Mouse (Mus musculus) embryonic facial prominence, embryonic 13.5 days (tissue): ENCODE measurements around the gene Clic1. TPM values are rescaled to one million over a fixed set of nuclear protein-coding genes. Genes with fewer than 3 reads are reported as not detected.

Experiments used
- ATAC-seq: fragments of 200-750 bp; cut with Nextera tagmentation; 2 replicates; pipeline ENCODE4 v1.8.0; 2017; ENCODE audit warnings: low read depth; ENCODE audit not compliant: insufficient number of reproducible peaks, insufficient read depth, low FRiP score, low TSS enrichment
- H3K27ac ChIP-seq: fragments of 300-500 bp; sonication (generic); 2 replicates; pipeline ENCODE4 v1.5.1; 2015; ENCODE audit warnings: moderate library complexity, mild to moderate bottlenecking, inconsistent platforms
- H3K27me3 ChIP-seq: fragments of 300-500 bp; sonication (generic); 2 replicates; pipeline ENCODE4 v1.6.1; 2015; ENCODE audit warnings: mild to moderate bottlenecking, inconsistent platforms
- H3K36me3 ChIP-seq: fragments of 300-500 bp; sonication (generic); 2 replicates; pipeline ENCODE4 v1.6.1; 2015; ENCODE audit warnings: mild to moderate bottlenecking, inconsistent platforms
- H3K4me1 ChIP-seq: fragments of 300-500 bp; sonication (generic); 2 replicates; pipeline ENCODE4 v1.6.1; 2015; ENCODE audit warnings: inconsistent platforms
- H3K4me2 ChIP-seq: fragments of 300-500 bp; sonication (generic); 2 replicates; pipeline ENCODE4 v1.6.1; 2015; ENCODE audit warnings: moderate library complexity, mild to moderate bottlenecking, inconsistent platforms
- H3K4me3 ChIP-seq: fragments of 300-500 bp; sonication (generic); 2 replicates; pipeline ENCODE4 v1.5.1; 2015; ENCODE audit warnings: mild to moderate bottlenecking, inconsistent platforms
- H3K9ac ChIP-seq: fragments of 300-500 bp; sonication (generic); 2 replicates; pipeline ENCODE4 v1.6.1; 2015; ENCODE audit warnings: mild to moderate bottlenecking, inconsistent platforms
- H3K9me3 ChIP-seq: fragments of 300-500 bp; sonication (generic); 2 replicates; pipeline ENCODE4 v1.6.1; 2016; ENCODE audit warnings: inconsistent platforms
- WGBS: fragments of 180-500 bp; shearing (Covaris S2); methylation state at CpG from one replicate; pipeline ENCODE4 v1.1.7; 2015; ENCODE audit warnings: mixed read lengths; 5-methylcytosine and 5-hydroxymethylcytosine counted together
- polyA plus RNA-seq: library from polyadenylated mRNA; unstranded; fragments of >200 nt; fragmentation: Nextera tagmentation; extraction: Ambion mirVana; gene quantifications from 2 replicates; pipeline ENCODE4 v1.2.1, GENCODE M21; 2015

Clic1 gene
- polyA plus RNA-seq, 1 experiment from 2014 or later, result 243 TPM

- H3K27ac ChIP-seq, result no peak overlapping the region
- H3K4me1 ChIP-seq, result peaks cover 10% of the 10 kb centered on the region
- H3K27me3 ChIP-seq, result no peaks in the 10 kb centered on the region
- 45% methylated on average over 2 of the region's 2 CpGs for WGBS
- no peak for ATAC-seq
- no peak overlapping the region for H3K9ac ChIP-seq
- peaks cover 17% of the 10 kb centered on the region for H3K36me3 ChIP-seq
- no peaks in the 10 kb centered on the region for H3K9me3 ChIP-seq
- H3K4me3 ChIP-seq, result no peak overlapping the region
- H3K4me2 ChIP-seq, result no peak overlapping the region
These were observed 38.4 kb downstream of the Clic1 start for GRCm38 (mm10) chr17:35088151-35088550.

- peak within 1 kb of the TSS; percentile 94 for H3K27ac ChIP-seq
- H3K4me1 ChIP-seq, result peaks cover 10% of the 10 kb centered on the region
- peaks cover 25% of the 10 kb centered on the region for H3K36me3 ChIP-seq
- H3K9ac ChIP-seq, result peak within 1 kb of the TSS; percentile 91
- H3K9me3 ChIP-seq, result no peaks in the 10 kb centered on the region
- peak; percentile 95 for ATAC-seq
- H3K4me2 ChIP-seq, result peak within 1 kb of the TSS; percentile 69
- 3% methylated on average over 67 of the region's 67 CpGs for WGBS
- no peaks in the 10 kb centered on the region for H3K27me3 ChIP-seq
- peak within 1 kb of the TSS; percentile 66 for H3K4me3 ChIP-seq
These were observed 39.3 kb downstream of the Clic1 start, which contains the start of gene Abhd16a for GRCm38 (mm10) chr17:35088825-35089644. Gene Abhd16a, plus strand, starts transcription at chr17:35089263.

- peak overlapping the region; percentile 91 for H3K9ac ChIP-seq
- no peak for ATAC-seq
- H3K4me3 ChIP-seq, result peak overlapping the region; percentile 66
- H3K4me2 ChIP-seq, result peak overlapping the region; percentile 69
- H3K4me1 ChIP-seq, result peaks cover 10% of the 10 kb centered on the region
- no peaks in the 10 kb centered on the region for H3K9me3 ChIP-seq
- H3K27me3 ChIP-seq, result no peaks in the 10 kb centered on the region
- peaks cover 38% of the 10 kb centered on the region for H3K36me3 ChIP-seq
- WGBS, result 68% methylated on average over 8 of the region's 8 CpGs
- H3K27ac ChIP-seq, result peak overlapping the region; percentile 94
These were observed 40.6 kb downstream of the Clic1 start for GRCm38 (mm10) chr17:35090166-35090932.

- Histone ChIP-seq H3K36me3 (peaks cover 60% of the 10 kb centered on the region), H3K4me2 (no peak overlapping the region), H3K27ac (no peak overlapping the region), H3K27me3 (no peaks in the 10 kb centered on the region), H3K4me3 (no peak overlapping the region), H3K9me3 (no peaks in the 10 kb centered on the region), H3K9ac (0 out of 2 replicates have a peak overlapping the region, but pooled peaks have one; percentile 54), H3K4me1 (peaks cover 10% of the 10 kb centered on the region)
- 85% methylated on average over 14 of the region's 14 CpGs for WGBS
- ATAC-seq, result no peak
These were observed 42.8 kb downstream of the Clic1 start for GRCm38 (mm10) chr17:35092403-35093198.

- H3K36me3 ChIP-seq, result peaks cover 82% of the 10 kb centered on the region
- no peak overlapping the region for H3K9ac ChIP-seq
- no peak for ATAC-seq
- no peaks in the 10 kb centered on the region for H3K27me3 ChIP-seq
- no peak overlapping the region for H3K27ac ChIP-seq
- no peak overlapping the region for H3K4me2 ChIP-seq
- WGBS, result 91% methylated on average over 15 of the region's 15 CpGs
- H3K9me3 ChIP-seq, result no peaks in the 10 kb centered on the region
- peaks cover 10% of the 10 kb centered on the region for H3K4me1 ChIP-seq
- H3K4me3 ChIP-seq, result no peak overlapping the region
These were observed 45.0 kb downstream of the Clic1 start for GRCm38 (mm10) chr17:35094475-35095365.

- H3K27me3 ChIP-seq, result no peaks in the 10 kb centered on the region
- no peak overlapping the region for H3K4me2 ChIP-seq
- no peak for ATAC-seq
- WGBS, result 86% methylated on average over 12 of the region's 12 CpGs
- peaks cover 96% of the 10 kb centered on the region for H3K36me3 ChIP-seq
- H3K4me1 ChIP-seq, result no peaks in the 10 kb centered on the region
- peak overlapping the region; percentile 44; the same call in 1 of the 2 replicates for H3K9ac ChIP-seq
- no peak overlapping the region for H3K4me3 ChIP-seq
- H3K27ac ChIP-seq, result no peak overlapping the region
- H3K9me3 ChIP-seq, result no peaks in the 10 kb centered on the region
These were observed 46.8 kb downstream of the Clic1 start for GRCm38 (mm10) chr17:35096597-35096996.

GRCm38 (mm10) chr17:35097164-35097655 lies 47.4 kb downstream of the Clic1 start:
- no peak overlapping the region for H3K4me3 ChIP-seq
- no peak overlapping the region for H3K4me2 ChIP-seq
- 82% methylated on average over 12 of the region's 12 CpGs for WGBS
- peak overlapping the region; percentile 44; the same call in 1 of the 2 replicates for H3K9ac ChIP-seq
- no peaks in the 10 kb centered on the region for H3K9me3 ChIP-seq
- H3K36me3 ChIP-seq, result peaks cover 99% of the 10 kb centered on the region
- no peak overlapping the region for H3K27ac ChIP-seq
- ATAC-seq, result no peak
- H3K27me3 ChIP-seq, result no peaks in the 10 kb centered on the region
- H3K4me1 ChIP-seq, result no peaks in the 10 kb centered on the region

GRCm38 (mm10) chr17:35100196-35100765 lies 50.5 kb downstream of the Clic1 start:
- Histone ChIP-seq H3K27ac (no peak overlapping the region), H3K9me3 (no peaks in the 10 kb centered on the region), H3K36me3 (peaks cover 89% of the 10 kb centered on the region), H3K9ac (no peak overlapping the region), H3K4me1 (no peaks in the 10 kb centered on the region), H3K27me3 (no peaks in the 10 kb centered on the region), H3K4me3 (no peak overlapping the region), H3K4me2 (no peak overlapping the region)
- no peak for ATAC-seq
- 80% methylated on average over 10 of the region's 10 CpGs for WGBS

GRCm38 (mm10) chr17:35101161-35101560 lies 51.4 kb downstream of the Clic1 start:
- Histone ChIP-seq H3K27me3 (no peaks in the 10 kb centered on the region), H3K4me2 (no peak overlapping the region), H3K36me3 (peaks cover 80% of the 10 kb centered on the region), H3K4me3 (no peak overlapping the region), H3K27ac (no peak overlapping the region), H3K9ac (no peak overlapping the region), H3K9me3 (no peaks in the 10 kb centered on the region), H3K4me1 (peaks cover 6% of the 10 kb centered on the region; the same call in 1 of the 2 replicates)
- no peak for ATAC-seq
- WGBS, result 90% methylated on average over 11 of the region's 11 CpGs

GRCm38 (mm10) chr17:35102299-35102698 lies 52.5 kb downstream of the Clic1 start:
- Histone ChIP-seq H3K4me3 (no peak overlapping the region), H3K9ac (peak overlapping the region; percentile 32; the same call in 1 of the 2 replicates), H3K4me1 (peaks cover 8% of the 10 kb centered on the region; the same call in 1 of the 2 replicates), H3K27ac (no peak overlapping the region), H3K27me3 (no peaks in the 10 kb centered on the region), H3K36me3 (peaks cover 69% of the 10 kb centered on the region), H3K9me3 (no peaks in the 10 kb centered on the region), H3K4me2 (no peak overlapping the region)
- 73% methylated on average over 7 of the region's 8 CpGs for WGBS
- ATAC-seq, result no peak
